Mouse (Mus musculus): ENCODE measurements around the gene Fam71e2. TPM values are rescaled to one million over a fixed set of nuclear protein-coding genes. Genes with fewer than 3 reads are reported as not detected.

The Fam71e2 gene
- polyA plus RNA-seq, 1 experiment, result not detected

DNA sequence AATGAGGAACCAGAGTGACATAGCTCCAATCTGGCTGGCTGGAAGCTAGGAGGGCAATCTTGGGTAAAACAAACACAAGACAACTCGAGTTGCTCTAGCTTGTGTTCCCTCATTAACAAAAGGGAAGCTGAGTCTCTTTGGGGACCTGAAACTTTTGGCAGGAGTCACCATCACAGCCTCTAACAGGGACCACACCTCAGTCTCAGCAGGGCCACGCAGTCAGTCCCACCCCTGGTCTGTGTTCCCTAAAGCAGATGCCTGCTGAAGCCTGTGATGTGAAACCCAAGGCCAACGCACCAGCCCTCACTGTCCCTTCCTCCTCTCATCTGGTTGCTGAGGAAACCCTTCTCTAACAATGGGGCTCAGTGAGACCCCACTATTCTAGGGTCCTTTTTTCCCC is 11.0 kb upstream of the Fam71e2 start:
- Histone ChIP-seq H3K4me2 (ENCODE audit: low read depth) (no peak overlapping the region), H3K27me3 (ENCODE audit: control insufficient read depth, insufficient read depth, insufficient read length) (no peaks in the 10 kb centered on the region)
- TF ChIP-seq POLR2A (IDR thresholded peaks at IDR 0.05; ENCODE audit: insufficient read length, low read depth) (no peak), E2F4 (IDR thresholded peaks at IDR 0.05; ENCODE audit: insufficient read depth) (no peak), SRF (IDR thresholded peaks at IDR 0.05; ENCODE audit: control insufficient read depth, insufficient read length, low read depth) (no peak), TCF12 (IDR thresholded peaks at IDR 0.05; ENCODE audit: insufficient read depth, poor library complexity, severe bottlenecking) (no peak), USF1 (IDR thresholded peaks at IDR 0.05; ENCODE audit: low read depth) (no peak), MYOD1 (IDR thresholded peaks at IDR 0.05; ENCODE audit: control insufficient read depth in 1 of 3, insufficient read length in 2 of 3, low read depth in 2 of 3) (no peak)

DNA sequence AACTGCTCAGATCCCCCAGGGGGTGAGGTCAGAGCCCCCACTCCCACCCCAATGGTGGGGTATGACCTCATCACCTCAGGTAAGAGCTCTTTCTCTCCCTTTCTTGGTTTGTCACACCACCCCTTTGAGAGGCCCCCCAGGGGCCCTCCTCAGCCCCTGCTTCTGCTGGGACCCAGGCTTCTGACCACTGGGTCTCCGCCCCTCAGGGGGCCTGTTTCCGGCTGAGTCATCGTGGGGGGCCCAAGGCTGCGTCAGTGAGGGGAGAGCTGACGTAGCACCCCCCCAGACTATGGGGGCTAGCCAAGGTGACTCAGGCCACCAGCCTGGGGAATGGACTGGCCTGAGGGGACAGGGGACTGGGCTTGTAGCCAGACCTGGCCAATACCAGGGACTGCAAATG is 8.8 kb upstream of the Fam71e2 start:
- no peaks in the 10 kb centered on the region for H3K27me3 ChIP-seq (ENCODE audit: control insufficient read depth, insufficient read depth, insufficient read length)
- H3K36me3 ChIP-seq (ENCODE audit: control insufficient read depth, insufficient read depth), result no peaks in the 10 kb centered on the region
- no peak for TF ChIP-seq POLR2A (IDR thresholded peaks at IDR 0.05; ENCODE audit: insufficient read length, low read depth)
- no peak for TF ChIP-seq USF1 (IDR thresholded peaks at IDR 0.05; ENCODE audit: low read depth)
- TF ChIP-seq MYOD1 (IDR thresholded peaks at IDR 0.05; ENCODE audit: control insufficient read depth in 1 of 3, insufficient read length in 2 of 3, low read depth in 2 of 3), result no peak
- TF ChIP-seq MAX (IDR thresholded peaks at IDR 0.05; ENCODE audit: low read depth), result no peak
- TF ChIP-seq SRF (IDR thresholded peaks at IDR 0.05; ENCODE audit: control insufficient read depth, insufficient read length, low read depth), result no peak
- TF ChIP-seq TCF3 (IDR thresholded peaks at IDR 0.05; ENCODE audit: insufficient read length, low read depth), result no peak
- no peak for TF ChIP-seq CEBPB (IDR thresholded peaks at IDR 0.05; ENCODE audit: insufficient read depth, poor library complexity, severe bottlenecking)
- TF ChIP-seq POLR2AphosphoS2 (IDR thresholded peaks at IDR 0.05; ENCODE audit: insufficient read length, low read depth), result no peak
- TF ChIP-seq REST (IDR thresholded peaks at IDR 0.05; ENCODE audit: insufficient read depth, insufficient read length), result no peak
- no peak for TF ChIP-seq E2F4 (IDR thresholded peaks at IDR 0.05; ENCODE audit: insufficient read depth)
- no peak for TF ChIP-seq TCF12 (IDR thresholded peaks at IDR 0.05; ENCODE audit: insufficient read depth, poor library complexity, severe bottlenecking)
- TF ChIP-seq MYOG (IDR thresholded peaks at IDR 0.05; ENCODE audit: control insufficient read depth in 1 of 3, insufficient read depth in 1 of 3, insufficient read length in 2 of 3, low read depth in 2 of 3), result no peak
- H3K79me2 ChIP-seq (ENCODE audit: control insufficient read depth, insufficient read depth), result no peaks in the 10 kb centered on the region
- no peak overlapping the region for H3K4me3 ChIP-seq
- H3K4me2 ChIP-seq (ENCODE audit: low read depth), result no peak overlapping the region
- H3ac ChIP-seq (ENCODE audit: control insufficient read depth, insufficient read length), result no peak overlapping the region

More for the DNA sequence above, 11.0 kb upstream of the Fam71e2 start:
- Histone ChIP-seq H3K4me3 (no peak overlapping the region), H3K79me2 (ENCODE audit: control insufficient read depth, insufficient read depth) (no peaks in the 10 kb centered on the region), H3ac (ENCODE audit: control insufficient read depth, insufficient read length) (no peak overlapping the region), H3K36me3 (ENCODE audit: control insufficient read depth, insufficient read depth) (no peaks in the 10 kb centered on the region)

DNA sequence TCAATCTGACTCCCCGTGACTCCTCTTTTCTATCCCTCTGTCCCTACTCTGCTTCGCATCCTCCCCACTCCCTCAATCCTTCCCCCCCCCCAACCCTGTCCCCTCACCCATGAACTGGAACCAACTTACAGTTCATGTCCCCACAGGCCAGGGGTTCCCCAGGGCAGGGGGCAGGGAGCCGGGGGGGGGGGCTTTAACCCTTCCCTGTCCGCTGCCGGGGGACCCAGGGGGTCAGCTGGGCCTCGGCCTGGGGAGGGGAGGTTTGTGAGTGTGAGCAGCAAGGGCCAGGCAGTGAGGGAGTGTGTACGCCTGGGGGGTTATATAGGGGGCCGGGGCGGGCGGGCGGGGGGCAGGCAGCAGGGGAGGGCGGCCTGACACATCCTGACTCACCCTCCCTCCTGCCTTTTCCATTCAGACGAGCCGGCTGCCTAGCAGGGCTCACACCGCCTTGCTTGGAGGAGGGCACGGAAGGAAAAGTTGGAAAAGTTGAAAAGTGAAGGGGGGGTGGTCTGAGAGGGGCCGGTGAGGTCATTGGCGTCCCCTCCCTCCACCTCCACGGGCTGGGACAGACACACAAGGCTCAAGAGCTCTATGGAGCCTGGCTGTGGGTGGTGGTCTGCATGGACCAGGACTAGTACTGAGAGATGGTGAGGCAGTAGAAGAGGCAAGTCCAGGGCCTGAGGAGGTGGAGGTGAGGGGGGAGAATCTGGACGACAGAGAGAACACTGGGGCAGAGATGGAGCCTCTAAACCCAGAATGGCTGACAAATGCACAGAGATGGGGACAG is 6.9 kb upstream of the Fam71e2 start:
- no peaks in the 10 kb centered on the region for H3K36me3 ChIP-seq (ENCODE audit: control insufficient read depth, insufficient read depth)
- no peaks in the 10 kb centered on the region for H3K79me2 ChIP-seq (ENCODE audit: control insufficient read depth, insufficient read depth)
- H3K4me3 ChIP-seq, result peak overlapping the region; percentile 19
- no peaks in the 10 kb centered on the region for H3K27me3 ChIP-seq (ENCODE audit: control insufficient read depth, insufficient read depth, insufficient read length)
- no peak for TF ChIP-seq SRF (IDR thresholded peaks at IDR 0.05; ENCODE audit: control insufficient read depth, insufficient read length, low read depth)
- no peak for TF ChIP-seq REST (IDR thresholded peaks at IDR 0.05; ENCODE audit: insufficient read depth, insufficient read length)
- TF ChIP-seq POLR2AphosphoS2 (IDR thresholded peaks at IDR 0.05; ENCODE audit: insufficient read length, low read depth), result no peak
- TF ChIP-seq E2F4 (IDR thresholded peaks at IDR 0.05; ENCODE audit: insufficient read depth), result no peak
- TF ChIP-seq MAX (IDR thresholded peaks at IDR 0.05; ENCODE audit: low read depth), result no peak
- no peak overlapping the region for H3ac ChIP-seq (ENCODE audit: control insufficient read depth, insufficient read length)
- peak overlapping the region; percentile 73 for H3K4me2 ChIP-seq (ENCODE audit: low read depth)

DNA sequence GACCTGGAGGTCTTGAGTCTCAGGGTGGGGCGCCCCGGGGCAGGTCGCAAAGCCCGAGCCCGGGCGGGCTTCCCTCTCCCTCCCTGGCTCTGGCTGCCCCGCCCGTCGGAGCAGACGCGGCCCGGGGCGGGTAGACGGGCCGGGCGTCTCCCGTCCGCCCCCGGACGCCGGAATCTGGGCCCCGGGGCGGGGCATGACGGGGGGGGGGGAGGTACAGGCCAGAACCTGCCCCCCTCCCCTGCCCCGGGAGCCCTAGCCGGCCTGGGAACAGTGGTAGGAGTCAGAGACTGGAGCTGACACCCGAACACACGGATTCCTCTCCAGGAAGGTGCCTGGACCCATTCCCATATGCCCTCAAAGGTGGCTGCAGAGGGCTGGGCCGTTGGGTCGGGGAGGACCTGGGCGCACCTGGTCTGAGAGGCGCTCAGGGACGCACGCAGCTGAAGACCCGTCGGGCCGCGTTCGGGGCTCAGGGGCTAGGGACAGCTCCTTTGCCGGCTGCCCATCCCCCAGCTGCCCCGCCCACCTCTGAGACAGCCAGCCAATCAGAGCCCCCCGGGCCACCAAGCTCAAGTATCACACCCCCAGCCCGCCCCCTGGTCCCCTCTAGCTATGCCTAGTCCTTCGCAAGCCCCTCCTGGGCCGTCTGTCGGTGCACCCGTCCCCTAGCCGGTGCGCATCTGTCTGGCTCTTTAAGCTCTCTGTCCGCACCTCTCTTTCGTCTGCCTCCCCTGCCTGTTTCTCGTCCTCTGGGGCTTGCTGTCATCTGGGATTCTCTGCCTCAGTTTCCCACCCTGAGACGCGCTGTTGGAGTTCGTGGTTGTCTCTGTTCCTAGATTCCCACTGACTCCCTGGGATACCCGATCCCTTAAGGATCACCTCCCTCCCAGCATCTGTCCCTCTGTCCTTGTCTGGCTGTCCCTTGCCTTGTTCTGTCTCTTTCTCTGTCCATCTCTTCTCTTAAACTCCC is 6.0 kb upstream of the Fam71e2 start:
- TF ChIP-seq POLR2A (IDR thresholded peaks at IDR 0.05; ENCODE audit: insufficient read length, low read depth) (peak; percentile 50), SRF (IDR thresholded peaks at IDR 0.05; ENCODE audit: control insufficient read depth, insufficient read length, low read depth) (no peak)
- H3ac ChIP-seq (ENCODE audit: control insufficient read depth, insufficient read length), result no peak overlapping the region
- H3K27me3 ChIP-seq (ENCODE audit: control insufficient read depth, insufficient read depth, insufficient read length), result no peaks in the 10 kb centered on the region
- no peaks in the 10 kb centered on the region for H3K36me3 ChIP-seq (ENCODE audit: control insufficient read depth, insufficient read depth)
- no peaks in the 10 kb centered on the region for H3K79me2 ChIP-seq (ENCODE audit: control insufficient read depth, insufficient read depth)
- peak overlapping the region; percentile 73 for H3K4me2 ChIP-seq (ENCODE audit: low read depth)
- H3K4me3 ChIP-seq, result peak overlapping the region; percentile 19

DNA sequence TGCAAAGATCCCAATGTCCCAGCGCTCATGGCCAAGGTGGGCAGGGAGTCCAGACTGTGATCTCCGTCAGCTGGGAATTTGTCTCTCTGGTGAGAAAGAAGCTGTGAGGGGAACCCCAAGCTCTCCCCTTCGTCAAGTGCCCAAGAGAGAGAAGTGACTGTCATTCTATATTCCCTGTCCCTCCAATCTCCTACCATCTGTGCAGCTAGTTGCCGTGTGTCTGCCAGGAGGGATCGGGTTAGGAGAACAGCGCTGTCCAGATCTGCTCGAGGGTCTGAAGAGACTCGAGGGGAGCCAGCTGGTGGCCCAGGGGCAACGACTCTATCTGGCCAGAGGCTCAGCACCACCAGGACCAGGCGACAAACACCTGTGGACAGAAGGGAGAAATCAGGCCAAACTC is 5.0 kb upstream of the Fam71e2 start:
- no peaks in the 10 kb centered on the region for H3K27me3 ChIP-seq (ENCODE audit: control insufficient read depth, insufficient read depth, insufficient read length)
- H3ac ChIP-seq (ENCODE audit: control insufficient read depth, insufficient read length), result no peak overlapping the region
- no peaks in the 10 kb centered on the region for H3K36me3 ChIP-seq (ENCODE audit: control insufficient read depth, insufficient read depth)
- no peak for TF ChIP-seq MAX (IDR thresholded peaks at IDR 0.05; ENCODE audit: low read depth)
- no peak for TF ChIP-seq POLR2AphosphoS2 (IDR thresholded peaks at IDR 0.05; ENCODE audit: insufficient read length, low read depth)
- no peak for TF ChIP-seq CEBPB (IDR thresholded peaks at IDR 0.05; ENCODE audit: insufficient read depth, poor library complexity, severe bottlenecking)
- no peak for TF ChIP-seq MYOG (IDR thresholded peaks at IDR 0.05; ENCODE audit: control insufficient read depth in 1 of 3, insufficient read depth in 1 of 3, insufficient read length in 2 of 3, low read depth in 2 of 3)
- no peak for TF ChIP-seq SRF (IDR thresholded peaks at IDR 0.05; ENCODE audit: control insufficient read depth, insufficient read length, low read depth)
- TF ChIP-seq USF1 (IDR thresholded peaks at IDR 0.05; ENCODE audit: low read depth), result no peak
- no peak for TF ChIP-seq REST (IDR thresholded peaks at IDR 0.05; ENCODE audit: insufficient read depth, insufficient read length)
- TF ChIP-seq MYOD1 (IDR thresholded peaks at IDR 0.05; ENCODE audit: control insufficient read depth in 1 of 3, insufficient read length in 2 of 3, low read depth in 2 of 3), result no peak
- TF ChIP-seq TCF3 (IDR thresholded peaks at IDR 0.05; ENCODE audit: insufficient read length, low read depth), result no peak
- no peak for TF ChIP-seq POLR2A (IDR thresholded peaks at IDR 0.05; ENCODE audit: insufficient read length, low read depth)
- no peak for TF ChIP-seq TCF12 (IDR thresholded peaks at IDR 0.05; ENCODE audit: insufficient read depth, poor library complexity, severe bottlenecking)
- TF ChIP-seq E2F4 (IDR thresholded peaks at IDR 0.05; ENCODE audit: insufficient read depth), result no peak
- H3K79me2 ChIP-seq (ENCODE audit: control insufficient read depth, insufficient read depth), result no peaks in the 10 kb centered on the region
- H3K4me3 ChIP-seq, result no peak overlapping the region
- H3K4me2 ChIP-seq (ENCODE audit: low read depth), result peak overlapping the region; percentile 73
